Mouse (Mus musculus) MEL (cell line): ENCODE data around the gene Trmt5. TPM values are rescaled to one million over a fixed set of nuclear protein-coding genes. Genes with fewer than 3 reads are reported as not detected.

Experiments used
- DNase-seq: peaks from one replicate; pipeline ENCODE4 v3.0.0; 2011; ENCODE audit warnings: low read depth, low spot score
- H3K27ac ChIP-seq: 2 replicates; pipeline ENCODE4 v1.5.1; 2012; ENCODE audit warnings: low read depth, mild to moderate bottlenecking, control low read depth, low read length, moderate library complexity; ENCODE audit not compliant: control insufficient read depth
- H3K27me3 ChIP-seq, 2 experiments: fragments of 150-350 bp in 1 of 2; sonication (generic) in 1 of 2; 2 replicates each; pipeline ENCODE4 v1.6.1; 2012; ENCODE audit warnings: low read length in 2 of 2, mild to moderate bottlenecking in 2 of 2, improper control_type of control experiment in 1 of 2, moderate library complexity in 1 of 2; ENCODE audit not compliant: insufficient read depth in 2 of 2, control insufficient read depth in 1 of 2
- H3K36me3 ChIP-seq, 2 experiments: 2 replicates each; pipeline ENCODE4 v1.6.1; 2012 to 2014; ENCODE audit warnings: low read length in 2 of 2, improper control_type of control experiment in 1 of 2, inconsistent platforms in 1 of 2, mild to moderate bottlenecking in 1 of 2; ENCODE audit not compliant: insufficient read depth in 2 of 2, control insufficient read depth in 1 of 2
- H3K4me1 ChIP-seq, 2 experiments: fragments of 150-350 bp in 1 of 2; sonication (generic) in 1 of 2; 2 replicates each; pipeline ENCODE4 v1.6.1; 2012; ENCODE audit warnings: low read length in 2 of 2, improper control_type of control experiment in 1 of 2, mild to moderate bottlenecking in 1 of 2; ENCODE audit not compliant: insufficient read depth in 2 of 2, control insufficient read depth in 1 of 2
- H3K4me3 ChIP-seq, 2 experiments: fragments of 150-350 bp in 1 of 2; sonication (generic) in 1 of 2; 2 replicates each; pipeline ENCODE4 v1.5.1; 2012; ENCODE audit warnings: low read depth in 2 of 2, low read length in 2 of 2, mild to moderate bottlenecking in 2 of 2, moderate library complexity in 2 of 2, control low read depth in 1 of 2, improper control_type of control experiment in 1 of 2; ENCODE audit not compliant: control insufficient read depth in 1 of 2, insufficient read depth in 1 of 2
- H3K79me2 ChIP-seq: 2 replicates; pipeline ENCODE4 v1.6.1; 2012; ENCODE audit warnings: mild to moderate bottlenecking, low read length, moderate library complexity; ENCODE audit not compliant: control insufficient read depth, poor library complexity, insufficient read depth
- H3K9ac ChIP-seq: 2 replicates; pipeline ENCODE4 v1.6.1; 2012; ENCODE audit warnings: low read depth, mild to moderate bottlenecking, control low read depth, low read length, moderate library complexity; ENCODE audit not compliant: control insufficient read depth, poor library complexity, severe bottlenecking
- H3K9me3 ChIP-seq: fragments of 150-350 bp; sonication (generic); replicated peaks from 2 replicates; pipeline ENCODE4 v1.6.1; 2012; ENCODE audit warnings: mild to moderate bottlenecking, low read length, improper control_type of control experiment, moderate library complexity; ENCODE audit not compliant: insufficient read depth
- CHD1 ChIP-seq: IDR thresholded peaks from 2 replicates; pipeline ENCODE4 v1.6.1; 2012; ENCODE audit warnings: low read depth, mild to moderate bottlenecking, inconsistent platforms, low read length, improper control_type of control experiment
- CHD2 ChIP-seq: IDR thresholded peaks from 2 replicates; pipeline ENCODE4 v1.6.1; 2011; ENCODE audit warnings: low read length, improper control_type of control experiment
- E2F4 ChIP-seq: IDR thresholded peaks from 2 replicates; pipeline ENCODE4 v1.6.1; 2011; ENCODE audit warnings: low read depth, low read length, improper control_type of control experiment, borderline replicate concordance
- ELF1 ChIP-seq: IDR thresholded peaks from 2 replicates; pipeline ENCODE4 v1.6.1; 2014; ENCODE audit warnings: low read depth, mild to moderate bottlenecking, inconsistent platforms, low read length, improper control_type of control experiment, moderate library complexity
- ETS1 ChIP-seq: IDR thresholded peaks from 2 replicates; pipeline ENCODE4 v1.6.1; 2012; ENCODE audit warnings: low read depth, mild to moderate bottlenecking, inconsistent platforms, low read length, improper control_type of control experiment, moderate library complexity
- GABPA ChIP-seq: IDR thresholded peaks from 2 replicates; pipeline ENCODE4 v1.6.1; 2012; ENCODE audit warnings: low read depth, mild to moderate bottlenecking, inconsistent platforms, low read length, improper control_type of control experiment, moderate library complexity
- KAT2A ChIP-seq: conservative IDR thresholded peaks from 2 replicates; pipeline ENCODE4 v1.6.1; 2012; ENCODE audit warnings: low read depth, low read length, improper control_type of control experiment, inconsistent platforms
- MAX ChIP-seq: IDR thresholded peaks from 2 replicates; pipeline ENCODE4 v1.6.1; 2011; ENCODE audit warnings: low read length, improper control_type of control experiment
- MAZ ChIP-seq: IDR thresholded peaks from 2 replicates; pipeline ENCODE4 v1.6.1; 2012; ENCODE audit warnings: low read depth, mild to moderate bottlenecking, inconsistent platforms, low read length, improper control_type of control experiment
- MYC ChIP-seq: IDR thresholded peaks from 2 replicates; pipeline ENCODE4 v1.6.1; 2011; ENCODE audit warnings: low read depth, mild to moderate bottlenecking, low read length, improper control_type of control experiment, moderate library complexity
- NRF1 ChIP-seq: IDR thresholded peaks from 2 replicates; pipeline ENCODE4 v1.6.1; 2014; ENCODE audit warnings: low read depth, mild to moderate bottlenecking, inconsistent platforms, low read length, improper control_type of control experiment, moderate library complexity; ENCODE audit not compliant: poor library complexity, insufficient read depth, severe bottlenecking
- POLR2AphosphoS2 ChIP-seq: IDR thresholded peaks from 2 replicates; pipeline ENCODE4 v1.6.1; 2011; ENCODE audit warnings: low read length, improper control_type of control experiment
- RAD21 ChIP-seq: IDR thresholded peaks from 2 replicates; pipeline ENCODE4 v1.6.1; 2011; ENCODE audit warnings: mild to moderate bottlenecking, low read depth, low read length, improper control_type of control experiment
- RCOR1 ChIP-seq: IDR thresholded peaks from 2 replicates; pipeline ENCODE4 v1.6.1; 2012; ENCODE audit warnings: low read depth, mild to moderate bottlenecking, inconsistent platforms, low read length, improper control_type of control experiment
- SIN3A ChIP-seq: IDR thresholded peaks from 2 replicates; pipeline ENCODE4 v1.6.1; 2012; ENCODE audit warnings: low read length, improper control_type of control experiment, inconsistent platforms
- SMC3 ChIP-seq: IDR thresholded peaks from 2 replicates; pipeline ENCODE4 v1.6.1; 2011; ENCODE audit warnings: low read depth, low read length, improper control_type of control experiment
- TBP ChIP-seq: IDR thresholded peaks from 2 replicates; pipeline ENCODE4 v1.8.0; 2011; ENCODE audit warnings: low read depth, low read length, improper control_type of control experiment
- TCF12 ChIP-seq: IDR thresholded peaks from 2 replicates; pipeline ENCODE4 v1.6.1; 2014; ENCODE audit warnings: low read depth, mild to moderate bottlenecking, inconsistent platforms, low read length, improper control_type of control experiment, moderate library complexity
- UBTF ChIP-seq: IDR thresholded peaks from 2 replicates; pipeline ENCODE4 v1.6.1; 2012; ENCODE audit warnings: low read depth, mild to moderate bottlenecking, inconsistent platforms, low read length, improper control_type of control experiment, moderate library complexity, borderline replicate concordance; ENCODE audit not compliant: insufficient read depth
- ZC3H11A ChIP-seq: IDR thresholded peaks from 2 replicates; pipeline ENCODE4 v1.6.1; 2012; ENCODE audit warnings: low read depth, mild to moderate bottlenecking, inconsistent platforms, low read length, improper control_type of control experiment
- ZKSCAN1 ChIP-seq: IDR thresholded peaks from 2 replicates; pipeline ENCODE4 v1.6.1; 2012; ENCODE audit warnings: low read depth, mild to moderate bottlenecking, inconsistent platforms, low read length, improper control_type of control experiment, moderate library complexity
- polyA plus RNA-seq, 2 experiments: library from polyadenylated mRNA; stranded (reverse) in 1 of 2; unstranded in 1 of 2; fragments of >175 nt in 1 of 2; fragments of >200 nt in 1 of 2; gene quantifications; 2 replicates each; pipeline versions ENCODE4 v1.2.1 to v1.2.4; 2012; ENCODE audit warnings: low replicate concordance in 2 of 2, low read depth in 1 of 2; ENCODE audit not compliant: insufficient read length in 2 of 2, insufficient read depth in 1 of 2, missing spikeins in 1 of 2
- total RNA-seq: library from RNA; depleted of rRNA; stranded (reverse); fragments of 300-350 nt; gene quantifications from 2 replicates; pipeline ENCODE4 v1.2.3, GENCODE M21; 2012

The Trmt5 gene
- total and polyA plus RNA-seq, 3 experiments, result 24.0 to 28.1 TPM; not detected in 1

DNA sequence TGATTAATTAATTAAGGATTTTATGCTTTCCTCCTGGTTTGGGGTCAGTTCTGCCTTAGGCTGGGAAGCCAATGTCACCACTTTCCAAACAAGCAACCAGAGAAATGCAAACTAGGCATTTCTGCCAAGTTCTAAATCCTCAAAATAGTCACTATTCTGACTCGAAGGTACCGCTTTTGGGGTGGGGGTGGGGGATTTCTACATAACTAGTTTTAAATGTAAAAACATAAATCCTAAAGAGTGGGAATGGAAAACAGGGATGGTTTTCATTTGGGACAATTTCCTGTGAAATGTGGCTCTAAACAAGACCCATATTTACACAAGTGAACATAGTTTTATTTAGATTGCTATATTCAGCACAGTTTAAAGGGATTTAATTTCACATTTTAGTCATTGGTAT is 53.9 kb downstream of the Trmt5 start:
- Histone ChIP-seq H3K36me3 (no peaks in the 10 kb centered on the region), H3K4me3 (no peak overlapping the region), H3K9me3 (no peaks in the 10 kb centered on the region), H3K79me2 (no peaks in the 10 kb centered on the region), H3K27ac (no peak overlapping the region), H3K27me3 (no peaks in the 10 kb centered on the region), H3K4me1 (no peaks in the 10 kb centered on the region; a peak in 1 of 4 replicates), H3K9ac (no peak overlapping the region)
- DNase-seq, result no peak
- TF ChIP-seq ZKSCAN1, result no peak
- no peak for TF ChIP-seq CHD2
- no peak for TF ChIP-seq GABPA
- no peak for TF ChIP-seq ELF1
- no peak for TF ChIP-seq SMC3
- TF ChIP-seq RAD21, result no peak
- no peak for TF ChIP-seq MAX
- no peak for TF ChIP-seq NRF1
- TF ChIP-seq CHD1, result no peak

DNA sequence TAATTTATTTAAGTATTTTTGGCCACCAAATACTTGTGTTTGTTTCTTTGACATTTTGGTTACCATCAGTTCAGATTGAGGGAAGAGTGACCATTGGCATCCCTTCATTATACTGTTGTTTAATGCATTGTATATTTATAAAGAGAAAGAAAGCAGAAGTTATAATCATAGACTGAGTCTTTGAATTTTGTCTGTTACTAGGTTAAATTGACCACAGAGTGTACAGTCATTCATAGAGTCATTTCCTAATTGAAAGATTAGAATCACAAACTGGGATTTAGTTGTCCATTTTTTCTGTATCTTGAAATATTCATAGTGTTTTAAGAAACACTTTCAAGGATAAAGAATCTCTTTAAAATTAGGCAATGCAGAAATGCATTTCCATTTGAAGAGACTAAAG is 55.0 kb downstream of the Trmt5 start:
- Histone ChIP-seq H3K4me1 (no peaks in the 10 kb centered on the region; a peak in 1 of 4 replicates), H3K79me2 (no peaks in the 10 kb centered on the region), H3K27ac (no peak overlapping the region), H3K9me3 (no peaks in the 10 kb centered on the region), H3K9ac (no peak overlapping the region), H3K27me3 (no peaks in the 10 kb centered on the region), H3K4me3 (no peak overlapping the region), H3K36me3 (no peaks in the 10 kb centered on the region)
- TF ChIP-seq KAT2A (no peak), UBTF (no peak), ETS1 (no peak), ZC3H11A (no peak), SMC3 (no peak), ZKSCAN1 (no peak), TBP (no peak), RCOR1 (no peak), MAX (no peak), MAZ (no peak), POLR2AphosphoS2 (no peak), TCF12 (no peak), CHD1 (no peak), E2F4 (no peak), SIN3A (no peak), MYC (no peak)
- peak; percentile 11 for DNase-seq
